Mouse (Mus musculus): ENCODE results near the gene 4930402F06Rik. TPM values are rescaled to one million over a fixed set of nuclear protein-coding genes. Genes with fewer than 3 reads are reported as not detected.

Gene 4930402F06Rik
- total RNA-seq, 2 experiments from 2014 or later = not detected

- intact Hi-C loops (cut with DNase I) = no loop called here
- no peak overlapping the region for H3K27ac ChIP-seq
- TF ChIP-seq CTCF (IDR thresholded peaks at IDR 0.05) = no peak
These were observed 61.4 kb downstream of the 4930402F06Rik start for GRCm38 (mm10) chr2:35335620-35336019.

GRCm38 (mm10) chr2:35333670-35334069 lies 63.3 kb downstream of the 4930402F06Rik start:
- no peak for DNase-seq (ENCODE audit: extremely low spot score in 1 of 2, low spot score in 2 of 2)
- no peak overlapping the region for H3K4me3 ChIP-seq
- no peak for TF ChIP-seq CTCF (IDR thresholded peaks at IDR 0.05)
- intact Hi-C loops (cut with DNase I) = no loop called here
- no peak overlapping the region for H3K27ac ChIP-seq

More at GRCm38 (mm10) chr2:35335620-35336019, 61.4 kb downstream of the 4930402F06Rik start:
- DNase-seq (ENCODE audit: extremely low spot score in 1 of 2, low spot score in 2 of 2) = no peak
- no peak overlapping the region for H3K4me3 ChIP-seq

- DNase-seq (ENCODE audit: extremely low spot score in 1 of 2, low spot score in 2 of 2) = no peak
- no peak overlapping the region for H3K4me3 ChIP-seq
- TF ChIP-seq CTCF (IDR thresholded peaks at IDR 0.05) = no peak
- no peak overlapping the region for H3K27ac ChIP-seq
- intact Hi-C loops (cut with DNase I) = no loop called here
These were observed 65.8 kb downstream of the 4930402F06Rik start for GRCm38 (mm10) chr2:35331205-35331604.

GRCm38 (mm10) chr2:35329061-35329460 lies 67.9 kb downstream of the 4930402F06Rik start:
- intact Hi-C loops (cut with DNase I) = no loop called here
- H3K27ac ChIP-seq = no peak overlapping the region
- no peak overlapping the region for H3K4me3 ChIP-seq
- no peak for DNase-seq (ENCODE audit: extremely low spot score in 1 of 2, low spot score in 2 of 2)
- no peak for TF ChIP-seq CTCF (IDR thresholded peaks at IDR 0.05)

- Histone ChIP-seq H3K4me3 (no peak overlapping the region), H3K27ac (no peak overlapping the region)
- DNase-seq (ENCODE audit: extremely low spot score in 1 of 2, low spot score in 2 of 2) = no peak
- no peak for TF ChIP-seq CTCF (IDR thresholded peaks at IDR 0.05)
- intact Hi-C loops (cut with DNase I) = no loop called here
These were observed 68.7 kb downstream of the 4930402F06Rik start for GRCm38 (mm10) chr2:35328064-35328792.

GRCm38 (mm10) chr2:35327583-35327982 lies 69.4 kb downstream of the 4930402F06Rik start:
- Histone ChIP-seq H3K4me3 (no peak overlapping the region), H3K27ac (no peak overlapping the region)
- DNase-seq (ENCODE audit: extremely low spot score in 1 of 2, low spot score in 2 of 2) = no peak
- TF ChIP-seq CTCF (IDR thresholded peaks at IDR 0.05) = no peak
- intact Hi-C loops (cut with DNase I) = no loop called here

- H3K4me3 ChIP-seq = no peak overlapping the region
- no peak overlapping the region for H3K27ac ChIP-seq
- no peak for TF ChIP-seq CTCF (IDR thresholded peaks at IDR 0.05)
- DNase-seq (ENCODE audit: extremely low spot score in 1 of 2, low spot score in 2 of 2) = no peak
- intact Hi-C loops (cut with DNase I) = no loop called here
These were observed 70.0 kb downstream of the 4930402F06Rik start for GRCm38 (mm10) chr2:35326931-35327330.

GRCm38 (mm10) chr2:35325930-35326329 lies 71.0 kb downstream of the 4930402F06Rik start:
- DNase-seq (ENCODE audit: extremely low spot score in 1 of 2, low spot score in 2 of 2) = no peak
- intact Hi-C loops (cut with DNase I) = no loop called here
- H3K27ac ChIP-seq = no peak overlapping the region
- no peak for TF ChIP-seq CTCF (IDR thresholded peaks at IDR 0.05)
- H3K4me3 ChIP-seq = no peak overlapping the region

Other genes starting within 250 kb of the 4930402F06Rik start
- 100 to 1,000 TPM; 219 to 229 TPM for gene Rab14, start 196.1 kb downstream of the 4930402F06Rik start, total RNA-seq (2021)
- 10 to 100 TPM; 37.6 to 38.2 TPM for gene Gsn, start 140.8 kb downstream of the 4930402F06Rik start, total RNA-seq (2021)
- gene Stom, start 60.2 kb downstream of the 4930402F06Rik start, total RNA-seq (2021) = 1 to 10 TPM; 6.3 to 6.7 TPM
- gene 4930568D16Rik, start 29.4 kb downstream of the 4930402F06Rik start, total RNA-seq (2021) = not detected
- 1 to 10 TPM; 2.6 to 4.0 TPM for gene Ggta1, start 66.1 kb upstream of the 4930402F06Rik start, total RNA-seq (2021)
- gene Dab2ip, start 161.1 kb upstream of the 4930402F06Rik start, total RNA-seq (2021) = 100 to 1,000 TPM; 144 to 152 TPM